Mouse (Mus musculus): ENCODE results near the gene Scamp3. TPM values are rescaled to one million over a fixed set of nuclear protein-coding genes. Genes with fewer than 3 reads are reported as not detected.
A peak's percentile ranks its signal among the peaks of the same experiment; 100 is the strongest.

Gene Scamp3
- total RNA-seq, 2 experiments from 2014 or later: 36.7 to 40.0 TPM

DNA sequence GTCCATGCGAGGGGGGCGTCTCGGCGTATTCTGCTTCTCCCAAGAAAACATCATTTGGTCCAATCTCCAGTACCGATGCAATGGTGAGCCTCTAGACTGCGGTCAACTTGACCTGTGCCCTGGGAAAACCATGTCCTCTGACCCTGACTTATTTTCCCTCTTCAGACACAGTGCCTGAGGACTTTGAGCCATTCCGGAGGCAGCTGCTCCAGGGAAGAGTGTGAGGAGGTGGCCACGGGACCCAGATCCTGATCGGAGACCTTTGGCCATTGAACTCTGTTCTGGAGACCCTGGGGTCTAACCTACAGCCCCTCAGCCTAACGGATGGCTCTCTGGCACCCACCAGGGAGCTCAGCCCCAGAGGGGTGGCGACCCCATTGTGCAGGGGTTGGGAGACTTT, 49.1 kb downstream of the Scamp3 start:
- no peak for DNase-seq

GRCm38 (mm10) chr3:89226900-89227299, 49.6 kb downstream of the Scamp3 start, which contains the start of gene Mtx1:
Gene Mtx1 (minus strand): TSS chr3:89227088.
- no peak for DNase-seq

- peak; percentile 64 for DNase-seq
Measured at GRCm38 (mm10) chr3:89227307-89228179, 50.3 kb downstream of the Scamp3 start.

DNA sequence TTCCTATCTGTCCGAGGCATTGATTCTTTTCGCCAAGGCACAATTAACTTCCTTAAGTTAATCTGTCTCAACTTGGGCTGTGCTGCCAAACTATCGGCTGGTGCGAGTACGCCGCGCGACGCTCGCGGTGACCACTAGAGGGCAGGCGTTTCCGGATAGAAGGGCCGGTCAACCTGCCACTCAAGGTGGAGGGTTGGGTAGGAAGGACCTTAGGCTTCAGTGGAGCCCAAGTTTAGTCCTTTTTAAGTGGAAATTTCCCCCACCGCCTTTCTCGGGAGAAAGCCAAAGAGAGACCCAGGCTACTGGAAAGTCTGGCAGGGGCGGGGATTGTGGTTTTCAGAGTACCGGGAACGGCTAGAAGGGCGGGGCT, 50.9 kb downstream of the Scamp3 start:
- DNase-seq: peak; percentile 89

DNA sequence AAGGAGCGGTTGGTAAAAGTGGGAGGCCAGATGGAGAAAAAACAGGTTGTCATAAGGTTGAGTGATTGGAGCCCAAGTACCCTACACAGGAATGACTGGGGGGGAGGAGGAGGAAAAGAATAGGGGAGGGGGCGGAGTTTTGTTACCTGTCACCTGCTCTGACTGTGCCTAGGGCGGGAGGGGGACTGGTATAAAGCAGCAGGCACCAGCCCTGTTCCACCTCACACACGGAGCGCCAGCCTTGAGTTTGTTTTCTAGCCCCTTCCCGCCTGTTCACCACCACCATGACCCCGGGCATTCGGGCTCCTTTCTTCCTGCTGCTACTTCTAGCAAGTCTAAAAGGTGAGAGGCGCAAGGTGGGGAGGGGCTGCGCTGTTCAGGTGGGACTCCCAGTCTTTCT, 51.6 kb downstream of the Scamp3 start, which contains the start of gene Muc1:
Gene Muc1, plus strand, starts transcription at position 222 of the 400 bp plus-strand sequence.
- DNase-seq: no peak

DNA sequence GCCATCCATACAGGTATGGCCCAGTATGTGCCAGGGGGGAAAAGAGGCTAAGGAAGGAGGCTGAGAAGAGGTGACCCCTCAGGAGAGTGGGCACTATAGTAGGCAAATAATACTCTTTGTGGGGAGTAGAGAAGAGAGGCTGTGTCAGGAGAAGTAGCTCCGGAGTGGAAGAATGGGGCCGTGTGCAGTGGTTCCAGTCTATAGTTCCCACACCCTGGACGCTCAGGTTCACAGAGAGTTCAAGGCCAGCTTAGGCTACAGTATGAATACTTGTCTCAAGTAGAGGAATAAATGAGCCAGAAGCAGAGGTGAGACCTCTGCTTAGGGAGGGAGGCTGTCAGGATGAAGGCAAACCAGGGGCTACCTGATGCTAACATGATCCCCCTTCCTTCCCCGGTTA, 52.0 kb downstream of the Scamp3 start:
- DNase-seq: no peak

GRCm38 (mm10) chr3:89230561-89230960, 53.3 kb downstream of the Scamp3 start:
- DNase-seq: no peak

- no peak for DNase-seq
Measured at GRCm38 (mm10) chr3:89231345-89231744, 54.1 kb downstream of the Scamp3 start.

DNA sequence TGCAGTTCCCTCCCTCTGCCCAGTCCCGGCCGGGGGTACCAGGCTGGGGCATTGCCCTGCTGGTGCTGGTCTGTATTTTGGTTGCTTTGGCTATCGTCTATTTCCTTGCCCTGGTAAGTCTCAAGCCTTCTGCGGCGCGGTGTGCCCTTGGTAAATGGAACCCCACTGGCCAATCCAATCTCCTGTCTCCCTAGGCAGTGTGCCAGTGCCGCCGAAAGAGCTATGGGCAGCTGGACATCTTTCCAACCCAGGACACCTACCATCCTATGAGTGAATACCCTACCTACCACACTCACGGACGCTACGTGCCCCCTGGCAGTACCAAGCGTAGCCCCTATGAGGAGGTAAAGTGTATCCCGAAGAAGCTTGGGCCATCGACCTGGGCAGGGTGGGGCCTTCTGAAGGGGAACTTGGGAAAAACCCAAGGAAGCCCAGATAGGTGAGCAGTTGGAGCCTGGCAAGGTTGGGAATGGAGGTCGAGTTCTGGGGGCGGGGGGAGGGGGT, 54.6 kb downstream of the Scamp3 start:
- DNase-seq: no peak

Small RNA genes lying within 50 kb of the gene (microRNA-seq; reads per million reads assigned to microRNA genes)
- 30.9 to 41.3 reads per million in 2 experiments for gene Mir92b

Other genes with a start within 250 kb of the Scamp3 start
- gene Ash1l, start 226.9 kb upstream of the Scamp3 start, total RNA-seq (2021): 10 to 100 TPM; 28.8 to 35.3 TPM
- 10 to 100 TPM; 62.8 to 67.6 TPM for gene Dap3, start 226.3 kb upstream of the Scamp3 start, total RNA-seq (2021)
- 1 to 10 TPM; 9.7 to 9.9 TPM for gene Rusc1, start 84.2 kb upstream of the Scamp3 start, total RNA-seq (2021)
- gene Gm43738, start 76.4 kb upstream of the Scamp3 start, total RNA-seq (2021): not detected
- gene Fdps, start 75.5 kb upstream of the Scamp3 start, total RNA-seq (2021): 10 to 100 TPM; 33.7 to 35.5 TPM
- gene Pklr, start 41.3 kb upstream of the Scamp3 start, total RNA-seq (2021): under 1 TPM in 1 of 2 experiments, not detected in 1; 0.41 TPM
- gene Hcn3, start 17.3 kb upstream of the Scamp3 start, total RNA-seq (2021): 1 to 10 TPM in 1 of 2 experiments, under 1 TPM in 1; 0.12 to 1.1 TPM
- 10 to 100 TPM; 21.5 to 32.6 TPM for gene Clk2, start 12.7 kb upstream of the Scamp3 start, total RNA-seq (2021)
- 10 to 100 TPM; 11.1 to 12.9 TPM for gene Fam189b, start 5.7 kb downstream of the Scamp3 start, total RNA-seq (2021)
- gene Gba, start 25.5 kb downstream of the Scamp3 start, total RNA-seq (2021): 10 to 100 TPM; 20.6 to 24.5 TPM
- gene Thbs3, start 37.7 kb downstream of the Scamp3 start, total RNA-seq (2021): 10 to 100 TPM; 46.2 to 61.5 TPM
- gene Mtx1, start 49.6 kb downstream of the Scamp3 start, total RNA-seq (2021): 10 to 100 TPM; 55.2 to 57.3 TPM
- gene Muc1, start 51.6 kb downstream of the Scamp3 start, total RNA-seq (2021): under 1 TPM; 0.16 to 0.63 TPM
- 10 to 100 TPM; 78.1 to 93.1 TPM for gene Krtcap2, start 68.5 kb downstream of the Scamp3 start, total RNA-seq (2021)
- gene Trim46, start 68.8 kb downstream of the Scamp3 start, total RNA-seq (2021): under 1 TPM; 0.70 to 0.86 TPM
- 10 to 100 TPM; 47.4 to 54.9 TPM for gene Dpm3, start 81.9 kb downstream of the Scamp3 start, total RNA-seq (2021)
- gene Slc50a1, start 93.1 kb downstream of the Scamp3 start, total RNA-seq (2021): 10 to 100 TPM; 19.0 to 28.7 TPM
- gene Efna1, start 103.7 kb downstream of the Scamp3 start, total RNA-seq (2021): 10 to 100 TPM; 21.1 to 26.3 TPM
- gene Efna3, start 145.5 kb downstream of the Scamp3 start, total RNA-seq (2021): not detected
- 1 to 10 TPM in 1 of 2 experiments, under 1 TPM in 1; 0.82 to 1.9 TPM for gene Efna4, start 160.6 kb downstream of the Scamp3 start, total RNA-seq (2021)
- gene Adam15, start 172.5 kb downstream of the Scamp3 start, total RNA-seq (2021): 10 to 100 TPM; 32.6 to 48.1 TPM
- not detected for gene Dcst2, start 184.5 kb downstream of the Scamp3 start, total RNA-seq (2021)
- gene Dcst1, start 187.8 kb downstream of the Scamp3 start, total RNA-seq (2021): under 1 TPM; 0.12 to 0.14 TPM
- 10 to 100 TPM; 19.1 to 21.8 TPM for gene Zbtb7b, start 217.3 kb downstream of the Scamp3 start, total RNA-seq (2021)
- under 1 TPM; 0.59 to 0.73 TPM for gene Lenep, start 225.3 kb downstream of the Scamp3 start, total RNA-seq (2021)
- 10 to 100 TPM; 25.8 to 29.5 TPM for gene Flad1, start 234.4 kb downstream of the Scamp3 start, total RNA-seq (2021)
- gene Cks1b, start 240.9 kb downstream of the Scamp3 start, total RNA-seq (2021): 10 to 100 TPM; 19.7 to 22.3 TPM
- 10 to 100 TPM; 50.0 to 57.8 TPM for gene Shc1, start 241.0 kb downstream of the Scamp3 start, total RNA-seq (2021)